Mouse (Mus musculus): ENCODE results near the gene Rab9.

The Rab9 gene

DNA sequence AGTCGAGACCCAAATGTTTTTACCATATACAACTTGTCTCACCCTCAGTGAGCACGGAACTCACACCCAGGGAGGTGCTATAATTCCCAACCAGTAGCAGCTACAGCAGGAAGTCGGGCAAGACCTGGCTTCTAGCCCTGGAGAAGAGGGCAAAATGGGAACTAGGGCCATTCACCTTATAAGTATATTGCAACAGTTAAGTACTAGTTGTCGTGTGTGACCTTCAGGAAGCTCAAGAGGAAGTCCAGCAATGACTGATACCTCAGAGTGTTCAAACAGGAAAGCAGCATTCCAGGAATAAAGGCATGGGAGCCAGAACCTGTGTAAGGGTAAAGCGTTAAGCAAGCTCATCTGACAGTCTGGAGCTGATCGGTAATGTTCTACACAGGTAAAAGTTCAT, 26.1 kb downstream of the Rab9 start:
- no peak for DNase-seq (ENCODE audit: low spot score in 2 of 2)

DNA sequence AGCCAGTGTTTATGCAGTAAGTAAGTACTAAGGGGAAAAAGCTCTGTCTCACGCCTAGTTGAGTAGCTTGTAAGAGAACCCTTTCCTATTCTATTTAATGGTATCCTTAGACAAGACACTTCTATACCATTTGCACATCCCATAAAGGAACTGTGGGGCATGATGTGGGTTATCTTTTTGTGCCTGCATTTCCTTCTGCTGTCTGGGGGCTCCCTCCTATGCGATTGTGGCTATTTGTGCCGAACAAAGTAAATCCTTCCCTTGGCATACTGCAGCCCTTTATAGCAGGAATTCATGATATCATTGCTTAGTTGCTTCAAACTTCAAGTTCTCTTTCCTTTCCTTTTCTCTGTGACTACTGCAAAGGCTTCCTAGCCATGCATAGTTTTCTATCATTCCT, 35.1 kb downstream of the Rab9 start:
- no peak for DNase-seq (ENCODE audit: low spot score in 2 of 2)

DNA sequence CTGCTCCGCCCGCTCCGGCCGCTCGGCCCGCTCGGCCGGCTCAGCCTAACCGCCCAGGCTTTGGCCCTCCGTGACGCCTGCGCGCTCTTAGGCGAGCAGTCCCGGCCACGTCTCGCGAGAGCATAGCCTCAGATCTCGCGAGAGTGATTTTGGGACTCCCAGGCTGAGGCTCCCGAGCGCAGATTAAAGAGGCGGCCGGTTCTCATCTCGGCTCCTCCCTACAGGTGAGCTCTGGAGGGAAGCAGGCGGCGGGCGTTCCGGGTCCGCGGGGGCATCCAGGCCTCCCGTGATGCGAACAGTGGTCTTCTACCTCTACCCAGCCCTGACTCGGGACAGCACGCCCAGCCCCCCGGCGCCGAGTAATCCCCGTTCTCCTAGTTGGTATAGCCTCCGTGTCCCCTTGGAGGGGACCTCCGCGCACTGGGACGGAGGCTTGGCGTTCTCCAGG, 39.0 kb downstream of the Rab9 start, which contains the start of gene Ofd1:
Gene Ofd1 (minus strand): TSS at position 89 of the 448 bp plus-strand sequence.
- peak; percentile 83 to 89 for DNase-seq (ENCODE audit: low spot score in 2 of 2)

DNA sequence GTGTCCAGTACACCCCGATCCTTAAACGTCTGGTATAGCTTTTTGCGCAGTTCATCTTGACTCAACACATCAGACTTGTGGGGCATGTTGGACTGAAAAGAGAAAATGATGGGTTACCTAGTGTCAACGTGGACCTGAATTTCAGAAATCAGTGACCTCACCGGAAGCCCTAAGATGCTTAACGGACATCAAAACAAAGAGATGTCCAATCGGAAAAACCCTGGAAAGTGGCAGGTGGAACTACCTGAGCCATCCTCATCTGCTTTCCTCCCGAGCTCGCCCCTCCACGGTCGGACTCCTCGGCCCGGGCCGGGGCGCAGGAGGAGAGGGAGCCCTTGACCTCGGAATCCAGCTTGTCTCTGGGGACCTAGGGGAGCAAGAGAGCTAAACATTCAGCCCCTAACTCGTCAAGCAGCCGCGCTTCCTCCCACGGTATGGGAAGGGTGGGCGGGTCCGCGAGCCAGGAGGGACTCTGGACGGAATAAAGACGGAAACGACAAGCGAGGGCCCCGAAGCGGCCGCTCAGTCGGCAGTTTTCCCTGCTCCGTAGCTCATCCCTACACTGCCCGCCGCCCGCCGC, 39.5 kb downstream of the Rab9 start, which contains the start of gene Trappc2:
Gene Trappc2 (plus strand): TSS at position 539 of the 580 bp plus-strand sequence.
- DNase-seq (ENCODE audit: low spot score in 2 of 2): no peak

DNA sequence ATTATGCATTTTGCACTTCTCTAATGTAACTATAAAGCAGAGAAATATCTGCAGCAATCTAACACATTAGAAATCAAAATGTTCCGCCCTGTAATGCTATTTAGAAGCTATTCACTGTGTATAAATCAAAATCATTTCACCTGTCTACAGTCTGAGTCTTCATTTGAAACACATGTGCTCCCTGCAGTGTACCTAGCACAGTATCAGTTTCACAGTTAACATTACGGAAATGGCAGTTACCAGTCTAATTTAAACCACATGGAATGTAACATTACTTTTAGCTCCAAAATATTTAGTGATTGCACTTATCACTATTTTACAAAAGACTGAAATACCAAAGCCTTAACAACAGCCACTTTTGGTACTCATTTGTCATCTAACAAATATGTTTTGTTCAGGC, 44.9 kb downstream of the Rab9 start:
- DNase-seq (ENCODE audit: low spot score in 2 of 2): no peak

DNA sequence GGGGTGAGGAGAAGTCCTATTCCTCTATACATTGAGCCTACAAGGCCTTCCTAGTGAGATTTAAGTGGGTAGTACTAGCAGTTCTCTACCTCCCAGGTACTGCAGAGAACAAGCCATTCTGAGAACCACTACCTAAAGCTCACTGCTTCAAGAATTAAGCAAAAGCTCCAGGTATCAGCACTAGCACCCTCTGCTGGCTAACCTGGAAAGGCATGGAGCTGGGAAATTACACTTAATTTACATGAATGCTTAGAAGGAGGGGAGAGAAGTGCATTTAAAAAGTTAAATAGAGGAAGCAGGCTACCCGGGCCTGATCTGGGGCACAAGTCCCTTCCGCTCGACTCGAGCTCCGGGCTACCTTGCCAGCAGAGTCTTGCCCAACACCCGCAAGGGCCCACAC, 63.5 kb downstream of the Rab9 start:
- no peak for DNase-seq (ENCODE audit: low spot score in 2 of 2)

DNA sequence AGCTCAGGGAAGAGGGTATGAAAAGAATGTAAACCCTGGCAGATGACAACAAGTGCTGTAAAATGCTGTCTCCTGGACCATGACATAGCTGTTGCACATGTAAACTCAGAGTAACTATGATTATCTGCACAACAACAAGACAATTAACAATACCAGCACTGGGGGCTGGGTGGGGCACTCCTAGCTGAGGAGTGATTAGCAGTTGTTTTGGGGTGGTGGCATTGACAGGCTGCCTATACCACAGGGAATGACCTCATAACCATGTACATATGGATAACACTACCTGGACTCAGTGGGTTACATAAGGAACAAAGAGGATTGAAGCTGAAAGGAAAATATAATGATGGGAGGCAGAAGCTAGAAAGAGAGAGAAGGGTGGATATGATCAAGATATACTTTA, 71.8 kb downstream of the Rab9 start:
- DNase-seq (ENCODE audit: low spot score in 2 of 2): no peak
